Mouse (Mus musculus): ENCODE measurements around the gene Uba2. TPM values are rescaled to one million over a fixed set of nuclear protein-coding genes. Genes with fewer than 3 reads are reported as not detected.
A peak's percentile ranks its signal among the peaks of the same experiment; 100 is the strongest.
"Not testable (repeated sequence)": the region's sequence is repeated elsewhere in the genome, so short reads cannot be mapped to it uniquely, and the experiment has no call there.

The Uba2 gene
- 10 to 100 TPM; 74.8 to 76.1 TPM for total RNA-seq (2021)
- long read RNA-seq, experiment 1, transcript Uba2-201 (17 exons, 2,579 nt): major isoform, 96 of 107 reads
- long read RNA-seq, experiment 1, partial matches to known transcripts: 1 of 107 reads
- long read RNA-seq, experiment 1, other reads (novel, unspliced or antisense): 8 of 107 reads
- long read RNA-seq, experiment 2, transcript Uba2-201 (17 exons, 2,579 nt): major isoform, 30 of 32 reads
- long read RNA-seq, experiment 2, partial matches to known transcripts: 2 of 32 reads
- long read RNA-seq, experiment 2, other reads (novel, unspliced or antisense): 0 of 32 reads

DNA sequence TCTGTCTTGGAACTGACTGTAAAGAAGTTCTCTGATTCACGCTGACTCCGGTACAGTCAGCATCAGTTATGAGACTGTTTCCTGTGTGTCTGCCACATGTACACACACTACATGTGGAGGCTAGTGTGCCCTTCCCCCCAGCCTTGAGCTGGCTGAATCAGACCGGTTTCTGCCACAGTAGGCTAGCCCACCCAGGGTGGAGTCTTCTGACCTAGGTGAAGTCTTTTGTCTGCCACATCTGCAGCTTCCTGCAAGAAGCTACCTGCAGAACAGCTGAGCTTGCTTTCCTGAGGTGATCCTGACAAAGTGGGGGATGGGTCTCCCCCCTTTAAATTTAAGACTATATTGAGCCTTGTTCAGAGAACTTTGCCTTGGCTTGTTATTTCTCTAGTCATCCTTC lies at the start of gene Uba2:
Uba2 (minus strand) TSS at position 146 of the 400 bp plus-strand sequence.
- DNase-seq: no peak

DNA sequence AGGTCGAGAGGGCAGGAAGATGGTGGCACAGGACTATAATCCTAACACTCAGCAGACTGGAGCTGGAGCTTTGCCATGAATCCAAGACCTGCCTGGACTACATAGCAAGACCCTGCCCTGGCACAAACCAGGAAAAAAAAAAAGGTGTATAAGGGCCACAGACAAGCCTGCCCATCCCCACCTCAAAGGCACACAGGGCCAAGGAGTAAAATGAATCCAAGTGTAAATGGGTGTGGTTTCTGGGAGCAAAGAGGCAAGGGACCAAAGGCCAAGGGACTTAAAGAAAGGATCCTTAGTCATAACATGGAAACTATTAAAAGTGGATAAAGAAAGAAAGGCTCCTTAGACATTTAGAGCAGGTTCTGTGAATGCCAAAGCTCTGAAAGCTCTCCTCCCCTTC lies 49.1 kb upstream of the Uba2 start:
- no peak for DNase-seq

GRCm38 (mm10) chr7:34216474-34216873 lies 47.1 kb upstream of the Uba2 start:
- DNase-seq: no peak

- DNase-seq: peak in 1 of 2 experiments; percentile 31
These were observed 46.1 kb upstream of the Uba2 start for GRCm38 (mm10) chr7:34215481-34215880.

GRCm38 (mm10) chr7:34214644-34215043 lies 45.2 kb upstream of the Uba2 start:
- DNase-seq: peak in 1 of 2 experiments; percentile 19

DNA sequence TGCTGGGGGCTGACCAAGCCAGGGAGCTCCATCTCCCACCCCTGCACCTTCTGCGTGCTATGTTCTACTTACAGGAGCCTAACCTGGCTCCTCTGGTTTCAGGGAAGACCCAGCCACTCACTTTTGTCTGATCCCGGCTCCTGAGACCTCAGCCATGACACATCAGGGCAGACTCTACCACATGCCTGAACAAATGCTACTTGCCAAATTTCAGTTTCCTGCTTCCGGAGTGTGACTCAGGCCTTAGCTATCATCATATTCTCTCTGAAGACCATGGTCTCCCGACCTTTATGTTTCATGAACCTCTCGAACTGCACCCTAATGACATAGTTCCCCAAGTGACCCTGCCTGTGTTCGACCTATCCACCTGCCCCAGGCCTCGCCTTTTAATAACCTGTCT lies 43.9 kb upstream of the Uba2 start:
- no peak for DNase-seq

DNA sequence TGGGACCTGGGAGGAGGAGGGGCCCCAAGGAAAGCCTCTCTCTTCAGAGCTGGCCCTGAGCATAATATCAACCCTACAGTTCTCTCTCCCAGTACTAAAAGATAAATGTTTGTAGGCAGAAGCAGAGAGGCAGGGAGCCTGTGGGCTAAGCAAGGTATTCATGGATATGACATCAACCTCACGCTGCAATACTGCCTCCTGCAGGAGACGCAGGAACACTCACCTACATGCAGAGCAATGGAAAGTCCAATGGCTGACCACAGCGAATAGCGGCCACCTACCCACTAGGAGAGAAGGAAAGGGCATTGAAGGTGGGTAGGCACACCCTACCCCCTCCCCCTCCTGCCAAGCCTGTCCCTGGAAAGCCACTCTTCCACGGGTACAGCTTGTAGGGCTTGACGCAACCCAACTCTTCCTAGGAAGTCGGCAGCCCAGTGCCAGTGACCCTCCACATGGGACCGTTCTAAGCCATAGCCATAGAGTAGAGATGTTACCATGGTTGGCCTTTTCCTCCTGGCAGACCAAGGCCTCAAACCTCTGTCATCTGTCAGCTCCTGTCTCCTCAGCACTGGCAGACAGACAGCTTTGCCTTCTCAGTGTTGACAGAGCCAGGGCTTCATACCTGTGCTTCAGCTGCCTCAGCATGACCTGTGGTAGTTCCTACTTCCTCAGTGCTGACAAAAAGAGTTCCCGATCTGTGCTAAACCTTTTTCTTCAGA lies 38.8 kb upstream of the Uba2 start:
- no peak for DNase-seq

GRCm38 (mm10) chr7:34206331-34206730 lies 36.9 kb upstream of the Uba2 start:
- DNase-seq: no peak

- not testable (repeated sequence) for DNase-seq
These were observed 32.7 kb upstream of the Uba2 start for GRCm38 (mm10) chr7:34202147-34202546.

DNA sequence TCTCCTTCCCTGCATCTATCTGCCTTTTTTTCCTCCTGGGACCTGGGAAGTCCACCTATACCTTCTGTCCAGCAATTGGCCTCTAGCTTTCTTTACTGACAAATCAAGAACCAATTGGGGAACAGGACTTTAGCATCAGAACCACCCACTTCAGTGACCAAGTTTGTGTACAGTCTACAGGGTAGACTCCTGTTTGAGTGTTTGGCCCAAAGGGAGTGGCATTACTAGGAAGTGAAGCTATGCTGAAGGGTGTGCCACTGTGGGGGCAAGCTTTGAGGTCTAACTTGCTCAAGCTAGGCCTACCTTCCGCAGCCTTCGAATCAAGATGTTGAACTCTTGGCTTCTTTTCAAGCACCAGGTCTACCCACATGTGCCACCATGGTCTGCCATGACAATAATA lies 31.4 kb upstream of the Uba2 start:
- no peak for DNase-seq

DNA sequence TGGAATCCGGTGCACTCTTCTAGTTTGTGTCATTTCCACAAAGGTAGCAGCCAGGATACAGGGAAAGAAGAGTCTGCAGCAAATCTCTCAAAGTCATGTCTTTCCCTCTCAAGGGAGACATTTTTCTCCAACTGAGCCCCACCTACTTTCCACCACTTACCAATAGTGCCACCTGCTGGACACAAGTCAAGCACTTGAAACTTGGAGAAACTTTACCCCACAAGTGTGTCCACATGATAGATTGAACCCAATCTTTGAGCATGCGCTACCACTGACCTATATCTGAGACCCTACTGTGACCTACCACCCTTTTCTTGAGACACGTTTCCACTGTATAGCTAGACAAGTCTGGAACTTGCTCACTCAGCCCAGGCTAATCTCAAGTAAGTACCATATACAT lies 28.9 kb upstream of the Uba2 start:
- peak; percentile 22 to 57 for DNase-seq

DNA sequence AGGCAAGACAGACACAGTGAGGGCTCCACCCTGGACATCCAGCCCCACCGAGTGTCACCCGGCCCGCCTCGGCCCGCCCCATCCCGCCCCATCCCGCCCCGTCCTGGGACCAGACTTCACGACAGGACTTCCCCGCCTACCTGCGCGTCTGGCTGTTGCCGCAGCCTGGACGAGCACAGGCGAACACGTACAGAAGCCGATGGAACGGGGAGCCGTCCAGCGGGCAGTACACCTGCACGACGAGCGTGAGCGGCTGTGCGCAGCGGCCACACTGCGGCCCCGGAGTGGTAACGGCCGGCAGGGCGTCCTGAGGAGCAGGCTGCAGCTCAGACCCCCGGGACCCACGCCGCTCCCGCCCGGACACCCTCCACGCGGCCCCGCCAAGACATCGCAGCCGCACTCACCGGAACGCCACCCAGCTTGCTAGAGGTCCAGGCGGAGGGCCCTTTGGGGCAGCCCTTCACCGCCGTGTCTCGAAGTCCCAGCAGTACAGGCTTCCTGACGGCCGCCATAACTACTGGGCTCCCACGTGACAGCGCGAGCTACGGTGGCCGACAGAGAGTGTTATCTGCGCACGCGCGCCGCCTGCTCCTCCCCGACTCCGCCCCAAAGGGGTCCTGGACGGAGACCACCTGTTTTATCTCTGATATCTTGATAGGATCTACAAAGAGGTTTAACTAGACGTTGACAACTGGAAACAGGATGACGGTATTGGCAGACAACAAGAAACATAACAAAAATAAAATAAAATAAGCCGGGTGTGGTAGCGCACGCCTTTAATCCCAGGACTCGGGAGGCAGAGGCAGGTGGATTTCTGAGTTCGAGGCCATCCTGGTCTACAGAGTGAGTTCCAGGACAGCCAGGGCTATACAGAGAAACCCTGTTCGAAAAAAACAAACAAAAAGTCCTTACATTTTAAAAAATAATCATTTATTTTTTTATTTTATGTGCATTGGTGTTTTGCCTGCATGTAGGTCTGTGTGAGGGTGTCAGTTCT lies 27.0 kb upstream of the Uba2 start, which contains the start of gene Pdcd2l:
Pdcd2l (minus strand) TSS at position 530 of the 997 bp plus-strand sequence.
- DNase-seq: peak; percentile 93 to 95

DNA sequence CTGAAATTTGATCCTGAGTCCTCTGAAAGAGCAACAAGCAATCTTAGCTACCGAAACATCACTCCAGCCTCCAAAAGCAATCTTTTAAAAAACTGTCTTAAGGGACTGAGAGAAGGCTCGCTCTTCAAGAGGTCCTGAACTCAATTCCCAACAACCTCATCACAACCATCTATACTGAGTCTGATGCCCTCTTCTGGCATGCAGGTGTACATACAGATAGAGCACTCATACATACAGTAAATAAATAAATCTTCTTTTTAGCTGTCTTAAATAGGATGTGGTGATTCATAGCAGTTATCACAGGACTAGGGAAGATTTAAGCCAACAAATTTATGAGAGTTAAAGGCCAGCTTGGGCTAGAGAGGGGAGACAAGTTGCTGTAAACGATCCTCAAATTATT lies 26.2 kb upstream of the Uba2 start:
- no peak for DNase-seq

DNA sequence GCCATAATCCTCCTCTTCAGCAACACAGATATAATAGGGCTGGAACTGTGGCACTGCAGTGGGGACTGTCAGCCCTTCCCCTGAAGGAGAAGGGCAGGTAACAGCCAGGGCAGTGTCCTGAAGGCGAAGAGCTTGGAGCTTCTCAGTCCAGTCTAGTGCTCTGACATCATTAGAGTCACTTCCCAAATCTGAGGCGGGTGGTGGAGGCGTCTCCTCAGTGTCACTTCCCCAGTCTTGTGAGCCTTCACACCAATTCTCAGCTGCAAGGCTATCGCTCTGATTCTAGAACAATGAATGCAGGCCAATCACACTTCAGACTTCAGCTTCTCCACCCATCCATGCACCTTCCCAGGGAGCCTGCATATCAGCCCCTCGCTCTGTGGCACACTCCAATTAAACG lies 23.4 kb upstream of the Uba2 start:
- no peak for DNase-seq

- no peak for DNase-seq
These were observed 20.1 kb upstream of the Uba2 start for GRCm38 (mm10) chr7:34189376-34189989.

DNA sequence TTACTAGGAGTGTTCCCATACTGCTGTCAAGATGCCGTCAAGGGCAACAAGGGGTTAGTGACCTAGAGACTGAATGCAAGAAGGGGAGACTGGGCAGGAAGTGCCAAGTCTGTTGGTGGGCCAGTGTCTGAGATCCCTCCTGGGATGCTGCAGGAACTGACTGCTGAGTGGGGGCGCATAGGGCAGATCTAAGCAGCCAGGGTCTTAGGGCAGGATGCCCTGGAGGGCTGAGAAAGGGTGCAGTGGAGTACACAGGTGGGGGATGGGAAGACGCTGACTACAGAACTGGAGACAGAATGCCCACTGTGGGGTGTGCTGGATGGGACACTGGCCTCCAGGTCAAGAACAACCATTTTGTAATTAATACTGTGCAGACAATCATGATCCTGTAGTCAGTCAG lies 14.4 kb upstream of the Uba2 start:
- no peak for DNase-seq

DNA sequence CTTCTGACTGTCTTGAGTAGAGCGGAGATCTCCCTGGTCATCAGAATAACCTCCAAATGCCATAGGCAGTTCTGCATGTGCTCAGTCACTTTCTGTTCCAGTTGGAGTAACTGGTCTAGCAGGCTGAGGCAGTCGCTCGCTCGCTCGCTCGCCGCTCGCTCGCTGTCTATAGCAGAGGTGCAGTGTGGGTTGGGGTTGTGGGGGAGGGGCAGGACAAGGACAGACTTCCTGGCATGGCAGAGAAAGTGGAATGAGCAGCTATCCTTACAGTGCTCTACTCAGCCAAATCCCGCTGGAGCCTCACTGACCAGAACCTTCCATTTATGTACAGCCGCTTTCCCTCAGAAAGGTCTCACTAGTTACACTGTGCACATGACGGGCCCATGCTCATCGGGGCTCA lies 14.0 kb upstream of the Uba2 start:
- DNase-seq: peak; percentile 11 to 47

DNA sequence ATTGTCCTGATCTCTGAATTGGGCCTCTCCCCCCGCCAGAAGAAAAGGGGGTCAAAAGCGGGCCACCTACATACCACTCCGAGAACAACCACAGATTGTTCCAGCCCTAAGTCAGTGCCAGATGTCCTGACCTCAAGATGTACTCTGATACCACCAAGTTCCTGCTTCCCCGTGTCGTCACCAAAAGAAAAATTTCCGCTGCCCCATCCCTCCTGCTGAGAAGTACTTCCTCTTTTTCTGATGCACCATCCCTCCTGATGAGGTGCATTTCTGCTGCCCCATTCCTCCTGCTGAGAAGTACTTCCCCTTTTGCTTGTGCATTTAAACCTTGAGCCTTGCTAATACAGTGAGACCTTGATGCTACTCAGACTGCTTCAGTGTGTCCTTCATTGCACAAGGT lies 6.8 kb upstream of the Uba2 start:
- DNase-seq: not testable (repeated sequence)

GRCm38 (mm10) chr7:34172251-34172650 lies 2.9 kb upstream of the Uba2 start:
- DNase-seq: no peak

DNA sequence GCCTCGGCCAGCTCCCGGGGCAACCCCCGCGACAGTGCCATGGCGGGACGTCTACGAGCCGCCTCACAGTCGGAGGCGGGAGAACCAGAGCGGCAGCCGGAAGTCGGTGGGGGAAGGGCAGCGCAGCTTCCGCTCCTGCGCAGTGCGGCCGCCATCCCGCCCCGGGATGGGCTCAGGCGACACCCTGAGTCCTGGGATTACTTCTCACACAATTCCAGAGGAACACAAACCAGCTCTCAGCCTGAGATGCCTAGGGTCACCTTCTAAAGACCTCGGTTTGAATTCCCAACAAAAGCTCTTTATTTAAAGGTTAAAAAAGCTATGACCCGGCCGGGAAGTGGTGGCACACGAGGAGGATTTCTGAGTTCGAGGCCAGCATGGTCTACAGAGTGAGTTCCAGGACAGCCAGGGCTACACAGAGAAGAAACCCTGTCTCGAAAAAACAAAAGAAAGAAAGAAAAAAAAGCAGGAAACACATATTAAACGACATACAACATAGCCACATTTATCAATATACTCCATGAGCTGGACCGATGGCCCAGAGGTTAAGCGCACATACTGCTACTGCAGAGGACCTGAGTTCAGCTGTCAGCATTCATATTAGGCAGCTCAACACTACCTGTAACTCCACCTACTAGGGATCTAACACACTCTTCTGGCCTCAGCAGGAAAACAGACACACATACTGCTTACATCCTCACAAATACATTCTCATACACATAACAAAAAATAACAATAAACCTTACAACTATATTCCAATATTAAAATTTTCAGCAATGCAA lies 738 bp downstream of the Uba2 start:
- DNase-seq: peak; percentile 94 to 95
